Mouse (Mus musculus) gastrocnemius, adult 2 months (tissue): ENCODE measurements at regions not wholly inside any gene's neighbourhood (a gene's known extent, or its start where the extent isn't known, plus 50 kb on each side); places are given as distances from the start of the nearest gene placed in this dataset.

ENCODE experiments used
- DNase-seq: peaks from one replicate; pipeline ENCODE4 v3.0.0; 2022
- H3K27ac ChIP-seq: fragments of 200-600 bp; 2 replicates; pipeline ENCODE4 v1.8.1; 2022; ENCODE audit warnings: mild to moderate bottlenecking
- H3K4me3 ChIP-seq: fragments of 200-600 bp; 2 replicates; pipeline ENCODE4 v1.8.1; 2022; ENCODE audit warnings: mild to moderate bottlenecking, moderate library complexity
- CTCF ChIP-seq: fragments of 200-600 bp; IDR thresholded peaks from 2 replicates; pipeline ENCODE4 v1.8.1; 2022; ENCODE audit warnings: antibody characterized with exemption, mild to moderate bottlenecking, moderate library complexity
- intact Hi-C: fragments of 180-260 bp; cut with DNase I; formaldehyde crosslinking; loops from one replicate; pipeline ENCODE4 v1.15.1; 2025

- Histone ChIP-seq H3K4me3 (no peak overlapping the region), H3K27ac (no peak overlapping the region)
- no peak for DNase-seq
- TF ChIP-seq CTCF, result no peak
- intact Hi-C loops, result loop anchor here (5.0 kb wide), 2 partner anchors 156 to 196 kb away; no protein-coding TSS in a partner anchor
Observed at GRCm38 (mm10) chr1:59426346-59427203, 55.6 kb upstream of the Fzd7 start.

- H3K4me3 ChIP-seq, result no peak overlapping the region
- DNase-seq, result no peak
- no peak overlapping the region for H3K27ac ChIP-seq
- intact Hi-C loops, result loop anchor here (5.0 kb wide), 2 partner anchors 155 to 195 kb away; no protein-coding TSS in a partner anchor
- TF ChIP-seq CTCF, result peak; percentile 55
Observed at GRCm38 (mm10) chr1:59427204-59427557, 55.0 kb upstream of the Fzd7 start.

DNA sequence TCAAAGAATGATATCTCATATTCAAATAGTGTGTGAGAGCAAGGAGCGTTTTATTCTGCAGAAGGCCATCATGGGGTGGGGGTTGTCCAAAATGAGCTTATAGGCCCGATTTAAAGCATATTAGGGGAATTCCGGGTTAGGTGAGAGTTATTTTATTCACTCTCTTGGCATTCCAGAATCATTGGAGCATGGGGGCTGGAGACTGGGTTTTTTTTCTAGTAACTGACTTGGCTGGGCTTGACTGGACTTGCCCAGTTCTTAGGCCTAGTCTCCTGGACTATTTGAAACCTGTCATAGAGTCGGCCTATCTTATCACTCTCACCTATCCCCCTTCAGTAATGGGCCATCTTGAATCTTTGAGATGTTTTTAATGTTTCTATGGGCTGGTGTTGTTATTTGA is 52.9 kb upstream of the Fzd7 start:
- Histone ChIP-seq H3K27ac (no peak overlapping the region), H3K4me3 (no peak overlapping the region)
- no peak for DNase-seq
- no peak for TF ChIP-seq CTCF
- intact Hi-C loops, result loop anchor here (5.0 kb wide), 2 partner anchors 153 to 193 kb away; no protein-coding TSS in a partner anchor

- DNase-seq, result no peak
- TF ChIP-seq CTCF, result no peak
- intact Hi-C loops, result no loop called here
Observed at GRCm38 (mm10) chr1:59430234-59430633, 52.0 kb upstream of the Fzd7 start.

DNA sequence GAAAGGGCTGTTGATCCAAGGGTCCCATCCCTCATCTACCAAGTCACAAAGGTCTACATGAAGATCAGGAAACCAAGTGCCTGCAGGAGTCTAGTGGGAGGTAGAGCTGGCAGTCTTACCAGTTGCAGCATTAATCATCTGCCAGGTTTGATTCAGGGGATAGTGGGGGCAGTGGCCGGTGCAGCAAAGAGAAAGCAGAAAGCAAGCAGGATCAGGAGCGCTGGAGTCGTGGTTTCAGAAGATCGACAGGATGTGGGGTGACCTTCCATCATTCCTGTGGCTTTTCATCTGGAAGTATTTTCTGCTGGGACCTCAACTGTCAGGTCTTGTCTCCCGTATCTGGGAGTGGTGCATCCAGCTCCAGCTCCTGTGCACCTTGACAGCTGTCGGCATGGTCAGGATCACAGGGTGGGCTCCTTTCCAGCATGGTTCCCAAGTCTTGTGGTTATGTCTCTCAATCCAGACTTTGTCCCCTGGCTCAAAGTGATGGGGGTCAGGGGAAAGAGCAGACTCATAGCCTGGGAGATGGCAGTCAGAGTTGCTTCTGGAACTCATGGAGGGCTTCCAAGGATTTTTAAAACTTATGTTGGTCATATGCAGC is 51.2 kb upstream of the Fzd7 start:
- Histone ChIP-seq H3K4me3 (no peak overlapping the region), H3K27ac (no peak overlapping the region)
- no peak for DNase-seq
- intact Hi-C loops, result no loop called here
- no peak for TF ChIP-seq CTCF

More at GRCm38 (mm10) chr1:59430234-59430633, 52.0 kb upstream of the Fzd7 start:
- Histone ChIP-seq H3K27ac (no peak overlapping the region), H3K4me3 (no peak overlapping the region)
